Mouse (Mus musculus) neural tube, embryonic 11.5 days (tissue): ENCODE data around the gene Sema5b. TPM values are rescaled to one million over a fixed set of nuclear protein-coding genes. Genes with fewer than 3 reads are reported as not detected.
A peak's percentile ranks its signal among the peaks of the same experiment; 100 is the strongest.
"Not testable (repeated sequence)": the region's sequence is repeated elsewhere in the genome, so short reads cannot be mapped to it uniquely, and the experiment has no call there.

ENCODE experiments used
- ATAC-seq: fragments of 200-750 bp; cut with Nextera tagmentation; 2 replicates; pipeline ENCODE4 v1.8.0; 2017; ENCODE audit warnings: moderate number of reproducible peaks, mild to moderate bottlenecking, moderate TSS enrichment, moderate library complexity; ENCODE audit not compliant: insufficient read depth, low FRiP score, low TSS enrichment
- DNase-seq: peaks from one replicate; pipeline ENCODE4 v3.0.0-alpha.2; 2015; ENCODE audit warnings: low spot score
- H3K27ac ChIP-seq: fragments of 300-500 bp; sonication (generic); 2 replicates; pipeline ENCODE4 v1.5.1; 2014; ENCODE audit warnings: low read depth, mild to moderate bottlenecking, low read length
- H3K27me3 ChIP-seq: fragments of 300-500 bp; sonication (generic); 2 replicates; pipeline ENCODE4 v1.6.1; 2014; ENCODE audit warnings: mild to moderate bottlenecking, low read length, mixed read lengths; ENCODE audit not compliant: control insufficient read depth, insufficient read depth
- H3K36me3 ChIP-seq: fragments of 300-500 bp; sonication (generic); 2 replicates; pipeline ENCODE4 v1.6.1; 2014; ENCODE audit warnings: mild to moderate bottlenecking, low read length, moderate library complexity, mixed read lengths; ENCODE audit not compliant: control insufficient read depth, insufficient read depth
- H3K4me1 ChIP-seq: fragments of 300-500 bp; sonication (generic); 2 replicates; pipeline ENCODE4 v1.6.1; 2014; ENCODE audit warnings: low read length, mixed read lengths; ENCODE audit not compliant: control insufficient read depth, insufficient read depth
- H3K4me2 ChIP-seq: fragments of 300-500 bp; sonication (generic); 2 replicates; pipeline ENCODE4 v1.6.1; 2014; ENCODE audit warnings: low read depth, mild to moderate bottlenecking, moderate library complexity
- H3K4me3 ChIP-seq: fragments of 300-500 bp; sonication (generic); 2 replicates; pipeline ENCODE4 v1.5.1; 2014; ENCODE audit warnings: low read depth, low read length
- H3K9ac ChIP-seq: fragments of 300-500 bp; sonication (generic); 2 replicates; pipeline ENCODE4 v1.6.1; 2014; ENCODE audit warnings: mild to moderate bottlenecking, low read length
- H3K9me3 ChIP-seq: fragments of 300-500 bp; sonication (generic); 2 replicates; pipeline ENCODE4 v1.6.1; 2016; ENCODE audit warnings: low read length; ENCODE audit not compliant: control insufficient read depth
- WGBS: fragments of 180-500 bp; shearing (Covaris S2); extraction: QIAGEN DNeasy Blood & Tissue Kit; methylation state at CpG from one replicate; pipeline ENCODE4 v1.1.7; 2014; 5-methylcytosine and 5-hydroxymethylcytosine counted together
- polyA plus RNA-seq: library from polyadenylated mRNA; unstranded; fragments of >200 nt; fragmentation: Nextera tagmentation; extraction: Ambion mirVana; gene quantifications from 2 replicates; pipeline ENCODE4 v1.2.1, GENCODE M21; 2014

Gene Sema5b
- polyA plus RNA-seq, 1 experiment from 2014 or later, result 28.1 TPM

- H3K4me3 ChIP-seq, result no peak overlapping the region
- H3K4me1 ChIP-seq, result peaks cover 27% of the 10 kb centered on the region
- H3K4me2 ChIP-seq, result no peak overlapping the region
- DNase-seq (peak; percentile 81), ATAC-seq (peak; percentile 68)
- H3K9me3 ChIP-seq, result no peaks in the 10 kb centered on the region
- H3K36me3 ChIP-seq, result no peaks in the 10 kb centered on the region
- H3K9ac ChIP-seq, result 0 out of 2 replicates have a peak overlapping the region, but pooled peaks have one; percentile 9
- no peaks in the 10 kb centered on the region for H3K27me3 ChIP-seq
- 62% methylated on average over 22 of the region's 22 CpGs for WGBS
- 0 out of 2 replicates have a peak overlapping the region, but pooled peaks have one; percentile 36 for H3K27ac ChIP-seq
Observed at GRCm38 (mm10) chr16:35564246-35564905, 23.4 kb downstream of the Sema5b start.

GRCm38 (mm10) chr16:35565601-35566000 lies 24.7 kb downstream of the Sema5b start:
- DNase-seq, ATAC-seq, H3K4me2 ChIP-seq, H3K36me3 ChIP-seq, H3K9ac ChIP-seq, H3K4me3 ChIP-seq, H3K27me3 ChIP-seq, H3K9me3 ChIP-seq, H3K27ac ChIP-seq: not testable (repeated sequence)
- H3K4me1 ChIP-seq, result peaks cover 32% of the 10 kb centered on the region
- WGBS, result 97% methylated on average over 5 of the region's 5 CpGs

- H3K36me3 ChIP-seq, result no peaks in the 10 kb centered on the region
- no peaks in the 10 kb centered on the region for H3K27me3 ChIP-seq
- peaks cover 36% of the 10 kb centered on the region for H3K4me1 ChIP-seq
- no peak overlapping the region for H3K9ac ChIP-seq
- WGBS, result 60% methylated on average over 15 of the region's 15 CpGs
- no peak overlapping the region for H3K4me3 ChIP-seq
- DNase-seq (no peak), ATAC-seq (peak; percentile 39)
- no peaks in the 10 kb centered on the region for H3K9me3 ChIP-seq
- H3K4me2 ChIP-seq, result no peak overlapping the region
- H3K27ac ChIP-seq, result no peak overlapping the region
Observed at GRCm38 (mm10) chr16:35568225-35568880, 27.4 kb downstream of the Sema5b start.

DNA sequence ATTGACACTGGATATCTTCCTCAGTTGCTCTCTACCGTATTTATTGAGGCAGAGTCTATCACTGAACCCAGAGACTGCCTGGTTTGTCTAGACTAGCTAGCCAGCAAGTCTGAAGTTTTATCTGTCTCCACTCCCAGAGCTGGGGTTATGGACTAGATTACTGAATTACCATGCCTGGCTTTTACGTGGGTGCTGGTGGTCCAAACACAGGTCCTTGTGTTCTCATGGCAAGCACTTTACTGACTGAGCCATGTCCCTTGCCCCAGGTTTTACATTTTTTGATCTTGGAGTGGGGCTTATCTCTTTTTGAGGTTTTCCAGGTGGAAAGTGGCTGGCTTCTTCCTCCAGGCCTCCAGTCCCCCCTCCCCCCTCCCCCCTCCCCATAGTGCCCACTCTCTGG lies 28.4 kb downstream of the Sema5b start:
- ATAC-seq (no peak), DNase-seq (no peak)
- H3K27ac ChIP-seq, result no peak overlapping the region
- no peak overlapping the region for H3K4me3 ChIP-seq
- H3K9me3 ChIP-seq, result no peaks in the 10 kb centered on the region
- no peak overlapping the region for H3K4me2 ChIP-seq
- no peaks in the 10 kb centered on the region for H3K27me3 ChIP-seq
- WGBS, result 71% methylated on average over 2 of the region's 2 CpGs
- H3K36me3 ChIP-seq, result no peaks in the 10 kb centered on the region
- H3K4me1 ChIP-seq, result peaks cover 37% of the 10 kb centered on the region
- no peak overlapping the region for H3K9ac ChIP-seq

DNA sequence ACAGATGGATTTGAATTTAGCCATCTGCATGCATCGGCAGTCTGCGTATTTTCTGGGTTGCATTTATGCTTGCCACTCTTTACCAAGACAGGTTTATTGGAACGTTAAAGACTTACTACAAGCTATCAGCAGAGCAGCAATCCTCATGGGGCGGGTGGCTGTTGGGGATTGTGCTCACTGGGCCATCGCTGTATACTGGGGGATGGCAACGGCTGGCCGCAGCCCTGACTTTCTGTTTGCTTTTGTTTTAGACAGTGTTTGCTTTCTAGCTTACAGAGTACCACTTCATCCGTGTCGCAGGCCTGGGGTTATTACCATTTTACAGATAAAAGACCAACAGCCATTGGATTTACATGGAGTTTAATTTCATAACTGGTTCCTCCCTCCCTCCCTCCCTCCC lies 28.8 kb downstream of the Sema5b start:
- Histone ChIP-seq H3K9ac (no peak overlapping the region), H3K4me3 (no peak overlapping the region), H3K4me2 (no peak overlapping the region), H3K4me1 (peaks cover 33% of the 10 kb centered on the region), H3K9me3 (no peaks in the 10 kb centered on the region), H3K27ac (no peak overlapping the region), H3K36me3 (no peaks in the 10 kb centered on the region), H3K27me3 (no peaks in the 10 kb centered on the region)
- ATAC-seq (peak; percentile 42; the same call in 1 of the 2 replicates), DNase-seq (no peak)
- 50% methylated on average over 9 of the region's 9 CpGs for WGBS

DNA sequence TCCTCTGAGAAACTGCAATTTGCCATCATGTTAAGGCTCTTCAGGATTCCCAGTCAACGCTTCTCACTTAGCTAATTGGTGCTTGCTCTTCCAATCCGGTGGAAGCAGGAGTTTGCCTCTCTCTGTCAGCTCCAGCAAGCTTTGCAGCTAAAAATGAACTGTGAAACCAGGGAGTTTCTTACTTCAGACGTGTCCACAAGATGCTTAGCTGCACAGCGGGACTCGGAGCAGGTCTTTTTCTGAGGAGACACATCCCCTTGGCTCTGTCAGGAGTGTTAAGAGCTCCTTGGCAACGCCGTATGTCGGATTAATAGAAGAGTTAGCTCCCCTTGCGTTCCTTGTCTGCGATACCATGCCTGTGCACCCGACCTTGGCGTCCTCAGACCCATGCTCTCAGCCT lies 29.7 kb downstream of the Sema5b start:
- no peak overlapping the region for H3K4me2 ChIP-seq
- WGBS, result 67% methylated on average over 12 of the region's 12 CpGs
- no peaks in the 10 kb centered on the region for H3K27me3 ChIP-seq
- peaks cover 37% of the 10 kb centered on the region for H3K4me1 ChIP-seq
- no peak overlapping the region for H3K9ac ChIP-seq
- DNase-seq (no peak), ATAC-seq (no peak)
- H3K36me3 ChIP-seq, result no peaks in the 10 kb centered on the region
- no peaks in the 10 kb centered on the region for H3K9me3 ChIP-seq
- no peak overlapping the region for H3K27ac ChIP-seq
- H3K4me3 ChIP-seq, result no peak overlapping the region

DNA sequence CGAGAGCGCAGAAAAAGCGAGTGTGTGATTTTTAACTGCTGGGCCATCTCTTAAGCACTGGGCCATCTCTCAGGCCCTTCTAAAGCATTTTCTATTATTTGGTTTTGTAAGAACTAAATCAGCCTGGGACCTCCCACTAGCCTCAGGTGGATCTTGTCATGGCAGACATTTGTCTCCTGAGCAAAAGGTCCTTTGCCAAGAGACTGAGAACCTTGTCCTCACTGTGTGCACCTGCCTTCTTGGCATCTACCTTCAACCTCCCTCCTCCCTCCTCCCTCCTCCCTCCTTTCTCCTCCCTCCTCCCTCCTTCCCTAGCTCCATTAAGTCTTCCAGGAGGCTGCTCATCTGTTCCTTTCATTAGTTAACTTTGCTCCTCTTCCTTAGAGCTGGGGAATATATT lies 32.6 kb downstream of the Sema5b start:
- no peaks in the 10 kb centered on the region for H3K36me3 ChIP-seq
- no peak overlapping the region for H3K4me3 ChIP-seq
- H3K27ac ChIP-seq, result no peak overlapping the region
- H3K9ac ChIP-seq, result no peak overlapping the region
- H3K4me1 ChIP-seq, result peaks cover 34% of the 10 kb centered on the region
- no peak overlapping the region for H3K4me2 ChIP-seq
- H3K27me3 ChIP-seq, result no peaks in the 10 kb centered on the region
- no peaks in the 10 kb centered on the region for H3K9me3 ChIP-seq
- WGBS, result 90% methylated on average over 3 of the region's 3 CpGs
- no peak for DNase-seq
- ATAC-seq, result no peak

DNA sequence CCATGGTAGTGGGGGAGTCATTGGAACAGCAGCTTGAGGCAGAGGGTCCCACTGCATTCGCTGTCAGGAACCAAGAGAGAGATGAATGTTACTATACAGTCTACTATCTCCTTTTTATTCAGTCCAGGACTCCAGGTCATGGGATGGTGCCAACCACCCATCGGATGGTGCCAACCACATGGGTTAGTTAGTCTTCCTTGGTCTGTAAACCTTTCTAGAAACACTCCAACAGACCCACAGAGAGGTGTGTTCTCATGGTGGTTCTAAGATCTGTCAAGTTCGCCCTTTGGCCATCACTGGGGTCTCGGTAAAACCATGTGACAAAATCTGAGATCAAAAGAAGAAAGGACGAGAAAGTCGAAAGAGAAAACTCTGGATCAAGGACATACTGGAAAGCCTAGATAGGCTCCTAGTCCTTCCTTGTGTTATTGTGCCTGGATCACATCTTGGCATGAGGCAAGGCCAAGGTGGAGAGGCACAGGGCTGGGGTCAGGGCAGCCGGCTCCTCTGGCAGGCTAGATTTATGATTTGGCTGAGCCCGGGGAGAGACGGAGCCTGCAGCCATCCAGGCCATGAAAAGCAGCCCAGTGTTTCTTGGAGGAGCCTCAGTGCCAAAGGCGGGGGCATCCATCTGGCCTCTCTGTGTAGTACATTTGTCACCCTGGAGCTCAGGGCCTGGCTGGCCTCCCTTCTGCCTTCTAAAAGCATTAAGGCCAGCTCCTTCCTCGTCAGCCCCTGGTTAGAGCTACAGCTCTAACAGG lies 36.4 kb downstream of the Sema5b start:
- peak; percentile 24; the same call in 1 of the 2 replicates for ATAC-seq
- no peaks in the 10 kb centered on the region for H3K9me3 ChIP-seq
- H3K4me1 ChIP-seq, result peaks cover 32% of the 10 kb centered on the region
- no peak overlapping the region for H3K4me3 ChIP-seq
- H3K27me3 ChIP-seq, result no peaks in the 10 kb centered on the region
- H3K36me3 ChIP-seq, result no peaks in the 10 kb centered on the region
- WGBS, result 54% methylated on average over 11 of the region's 11 CpGs
- H3K4me2 ChIP-seq, result no peak overlapping the region
- H3K9ac ChIP-seq, result no peak overlapping the region; the same call in 1 of the 2 replicates
- DNase-seq, result no peak
- H3K27ac ChIP-seq, result peak overlapping the region; percentile 50; the same call in 1 of the 2 replicates
